Mouse (Mus musculus): ENCODE data around the gene Kcnma1.
A peak's percentile ranks its signal among the peaks of the same experiment; 100 is the strongest.

The Kcnma1 gene

GRCm38 (mm10) chr14:23857034-23857433, 157.3 kb downstream of the Kcnma1 start:
- DNase-seq (ENCODE audit: low spot score in 2 of 2): no peak

GRCm38 (mm10) chr14:23854946-23855345, 159.3 kb downstream of the Kcnma1 start:
- DNase-seq (ENCODE audit: low spot score in 2 of 2): no peak

GRCm38 (mm10) chr14:23848529-23849141, 165.7 kb downstream of the Kcnma1 start:
- no peak for DNase-seq (ENCODE audit: low spot score in 2 of 2)

- DNase-seq (ENCODE audit: low spot score in 2 of 2): no peak
Observed at GRCm38 (mm10) chr14:23846706-23847105, 167.6 kb downstream of the Kcnma1 start.

- DNase-seq (ENCODE audit: low spot score in 2 of 2): no peak
Observed at GRCm38 (mm10) chr14:23842025-23842424, 172.3 kb downstream of the Kcnma1 start.

- DNase-seq (ENCODE audit: low spot score in 2 of 2): no peak
Observed at GRCm38 (mm10) chr14:23839613-23840012, 174.7 kb downstream of the Kcnma1 start.

GRCm38 (mm10) chr14:23835387-23836111, 178.7 kb downstream of the Kcnma1 start:
- DNase-seq (ENCODE audit: low spot score in 2 of 2): no peak

- no peak for DNase-seq (ENCODE audit: low spot score in 2 of 2)
Observed at GRCm38 (mm10) chr14:23831284-23831683, 183.0 kb downstream of the Kcnma1 start.

- no peak for DNase-seq (ENCODE audit: low spot score in 2 of 2)
Observed at GRCm38 (mm10) chr14:23830316-23830715, 184.0 kb downstream of the Kcnma1 start.

GRCm38 (mm10) chr14:23828711-23829320, 185.5 kb downstream of the Kcnma1 start:
- no peak for DNase-seq (ENCODE audit: low spot score in 2 of 2)

- DNase-seq (ENCODE audit: low spot score in 2 of 2): no peak
Observed at GRCm38 (mm10) chr14:23824937-23825336, 189.4 kb downstream of the Kcnma1 start.

- no peak for DNase-seq (ENCODE audit: low spot score in 2 of 2)
Observed at GRCm38 (mm10) chr14:23824267-23824666, 190.0 kb downstream of the Kcnma1 start.

- no peak for DNase-seq (ENCODE audit: low spot score in 2 of 2)
Observed at GRCm38 (mm10) chr14:23817585-23817984, 196.7 kb downstream of the Kcnma1 start.

GRCm38 (mm10) chr14:23810081-23810480, 204.2 kb downstream of the Kcnma1 start:
- no peak for DNase-seq (ENCODE audit: low spot score in 2 of 2)

- DNase-seq (ENCODE audit: low spot score in 2 of 2): no peak
Observed at GRCm38 (mm10) chr14:23809124-23809523, 205.2 kb downstream of the Kcnma1 start.

- no peak for DNase-seq (ENCODE audit: low spot score in 2 of 2)
Observed at GRCm38 (mm10) chr14:23806378-23806777, 207.9 kb downstream of the Kcnma1 start.

GRCm38 (mm10) chr14:23796878-23797277, 217.4 kb downstream of the Kcnma1 start:
- DNase-seq (ENCODE audit: low spot score in 2 of 2): no peak

- DNase-seq (ENCODE audit: low spot score in 2 of 2): no peak
Observed at GRCm38 (mm10) chr14:23792674-23793073, 221.6 kb downstream of the Kcnma1 start.

- no peak for DNase-seq (ENCODE audit: low spot score in 2 of 2)
Observed at GRCm38 (mm10) chr14:23792076-23792475, 222.2 kb downstream of the Kcnma1 start.

- DNase-seq (ENCODE audit: low spot score in 2 of 2): peak in 1 of 2 experiments; percentile 22
Observed at GRCm38 (mm10) chr14:23791261-23791691, 223.0 kb downstream of the Kcnma1 start.

- no peak for DNase-seq (ENCODE audit: low spot score in 2 of 2)
Observed at GRCm38 (mm10) chr14:23786687-23787073, 227.6 kb downstream of the Kcnma1 start.

- no peak for DNase-seq (ENCODE audit: low spot score in 2 of 2)
Observed at GRCm38 (mm10) chr14:23785921-23786686, 228.2 kb downstream of the Kcnma1 start.

Measured in spleen, postnatal 10 days (tissue).